Mouse (Mus musculus) neural tube, embryonic 14.5 days (tissue): ENCODE data around the gene Dlg1. TPM values are rescaled to one million over a fixed set of nuclear protein-coding genes. Genes with fewer than 3 reads are reported as not detected.

Experiments
- ATAC-seq: fragments of 200-750 bp; cut with Nextera tagmentation; 2 replicates; pipeline ENCODE4 v1.8.0; 2017; ENCODE audit warnings: low read depth, mild to moderate bottlenecking, moderate TSS enrichment, moderate library complexity
- H3K27ac ChIP-seq: fragments of 300-500 bp; sonication (generic); 2 replicates; pipeline ENCODE4 v1.5.1; 2014; ENCODE audit warnings: low read depth, mild to moderate bottlenecking, control low read depth, low read length, moderate library complexity, mixed read lengths
- H3K27me3 ChIP-seq: fragments of 300-500 bp; sonication (generic); 2 replicates; pipeline ENCODE4 v1.6.1; 2014; ENCODE audit warnings: low read length; ENCODE audit not compliant: control insufficient read depth, insufficient read depth
- H3K36me3 ChIP-seq: fragments of 300-500 bp; sonication (generic); 2 replicates; pipeline ENCODE4 v1.6.1; 2014; ENCODE audit warnings: low read length, mixed read lengths; ENCODE audit not compliant: control insufficient read depth, insufficient read depth
- H3K4me1 ChIP-seq: fragments of 300-500 bp; sonication (generic); 2 replicates; pipeline ENCODE4 v1.6.1; 2014; ENCODE audit warnings: low read length; ENCODE audit not compliant: control insufficient read depth, insufficient read depth
- H3K4me2 ChIP-seq: fragments of 300-500 bp; sonication (generic); 2 replicates; pipeline ENCODE4 v1.6.1; 2014; ENCODE audit warnings: mild to moderate bottlenecking, low read depth, low read length, control low read depth
- H3K4me3 ChIP-seq: fragments of 300-500 bp; sonication (generic); 2 replicates; pipeline ENCODE4 v1.5.1; 2014; ENCODE audit warnings: low read depth, low read length, control low read depth, mixed read lengths
- H3K9ac ChIP-seq: fragments of 300-500 bp; sonication (generic); replicated peaks from 2 replicates; pipeline ENCODE4 v1.6.1; 2014; ENCODE audit warnings: low read depth, mild to moderate bottlenecking, control low read depth, low read length, mixed read lengths
- H3K9me3 ChIP-seq: fragments of 300-500 bp; sonication (generic); 2 replicates; pipeline ENCODE4 v1.6.1; 2016; ENCODE audit warnings: low read length; ENCODE audit not compliant: control insufficient read depth
- WGBS: fragments of 180-500 bp; shearing (Covaris S2); extraction: QIAGEN DNeasy Blood & Tissue Kit; methylation state at CpG from one replicate; pipeline ENCODE4 v1.1.7; 2014; 5-methylcytosine and 5-hydroxymethylcytosine counted together
- polyA plus RNA-seq: library from polyadenylated mRNA; unstranded; fragments of >200 nt; fragmentation: Nextera tagmentation; extraction: Ambion mirVana; gene quantifications from 2 replicates; pipeline ENCODE4 v1.2.1, GENCODE M21; 2014

Dlg1 gene
- polyA plus RNA-seq, 1 experiment from 2014 or later, result 16.7 TPM

- Histone ChIP-seq H3K9ac (no peak overlapping the region), H3K27me3 (no peaks in the 10 kb centered on the region), H3K4me3 (no peak overlapping the region), H3K9me3 (no peaks in the 10 kb centered on the region), H3K4me2 (no peak overlapping the region), H3K4me1 (no peaks in the 10 kb centered on the region), H3K36me3 (no peaks in the 10 kb centered on the region), H3K27ac (no peak overlapping the region)
- 31% methylated on average over 3 of the region's 3 CpGs for WGBS
- no peak for ATAC-seq
These were observed 74.5 kb downstream of the Dlg1 start for GRCm38 (mm10) chr16:31737761-31738160.

GRCm38 (mm10) chr16:31740271-31740670, 77.0 kb downstream of the Dlg1 start:
- Histone ChIP-seq H3K9me3 (no peaks in the 10 kb centered on the region; the same call in 1 of the 2 replicates), H3K4me1 (no peaks in the 10 kb centered on the region)

GRCm38 (mm10) chr16:31740704-31741103, 77.5 kb downstream of the Dlg1 start:
- H3K27me3 ChIP-seq, result no peaks in the 10 kb centered on the region
- H3K4me3 ChIP-seq, result no peak overlapping the region
- ATAC-seq, result no peak
- WGBS, result 76% methylated on average over 5 of the region's 5 CpGs
- no peaks in the 10 kb centered on the region for H3K36me3 ChIP-seq
- H3K9ac ChIP-seq, result no peak overlapping the region
- H3K4me2 ChIP-seq, result no peak overlapping the region
- H3K9me3 ChIP-seq, result no peaks in the 10 kb centered on the region; the same call in 1 of the 2 replicates
- H3K4me1 ChIP-seq, result no peaks in the 10 kb centered on the region
- H3K27ac ChIP-seq, result no peak overlapping the region

More at GRCm38 (mm10) chr16:31740271-31740670, 77.0 kb downstream of the Dlg1 start:
- no peaks in the 10 kb centered on the region for H3K36me3 ChIP-seq
- no peak overlapping the region for H3K4me2 ChIP-seq
- no peak for ATAC-seq
- H3K4me3 ChIP-seq, result no peak overlapping the region
- 63% methylated on average over 8 of the region's 8 CpGs for WGBS
- no peak overlapping the region for H3K27ac ChIP-seq
- H3K27me3 ChIP-seq, result no peaks in the 10 kb centered on the region
- no peak overlapping the region for H3K9ac ChIP-seq

GRCm38 (mm10) chr16:31750526-31750925, 87.3 kb downstream of the Dlg1 start:
- no peak overlapping the region for H3K4me3 ChIP-seq
- no peak overlapping the region for H3K4me2 ChIP-seq
- H3K36me3 ChIP-seq, result no peaks in the 10 kb centered on the region
- no peaks in the 10 kb centered on the region for H3K4me1 ChIP-seq
- H3K27ac ChIP-seq, result no peak overlapping the region
- H3K9ac ChIP-seq, result no peak overlapping the region
- H3K27me3 ChIP-seq, result no peaks in the 10 kb centered on the region
- H3K9me3 ChIP-seq, result no peaks in the 10 kb centered on the region
- no peak for ATAC-seq
- 90% methylated on average over 1 of the region's 1 CpGs for WGBS

GRCm38 (mm10) chr16:31754172-31755025, 91.2 kb downstream of the Dlg1 start:
- no peaks in the 10 kb centered on the region for H3K4me1 ChIP-seq
- H3K27ac ChIP-seq, result peak overlapping the region; percentile 1; the same call in 1 of the 2 replicates
- H3K4me2 ChIP-seq, result no peak overlapping the region
- 0 out of 2 replicates have a peak overlapping the region, but pooled peaks have one; percentile 17 for H3K9ac ChIP-seq
- H3K36me3 ChIP-seq, result no peaks in the 10 kb centered on the region
- WGBS, result 66% methylated on average over 19 of the region's 19 CpGs
- H3K4me3 ChIP-seq, result no peak overlapping the region
- no peaks in the 10 kb centered on the region for H3K27me3 ChIP-seq
- ATAC-seq, result no peak
- H3K9me3 ChIP-seq, result no peaks in the 10 kb centered on the region

- Histone ChIP-seq H3K4me3 (no peak overlapping the region), H3K36me3 (no peaks in the 10 kb centered on the region), H3K27ac (peak overlapping the region; percentile 1; the same call in 1 of the 2 replicates), H3K9me3 (no peaks in the 10 kb centered on the region), H3K4me2 (no peak overlapping the region), H3K4me1 (no peaks in the 10 kb centered on the region), H3K27me3 (no peaks in the 10 kb centered on the region), H3K9ac (no peak overlapping the region)
- WGBS, result 87% methylated on average over 1 of the region's 1 CpGs
- ATAC-seq, result no peak
These were observed 91.8 kb downstream of the Dlg1 start for GRCm38 (mm10) chr16:31755053-31755452.

GRCm38 (mm10) chr16:31756436-31756835, 93.2 kb downstream of the Dlg1 start:
- no peaks in the 10 kb centered on the region for H3K27me3 ChIP-seq
- no peak overlapping the region for H3K27ac ChIP-seq
- H3K4me2 ChIP-seq, result no peak overlapping the region
- no peaks in the 10 kb centered on the region for H3K9me3 ChIP-seq
- H3K9ac ChIP-seq, result no peak overlapping the region
- no peaks in the 10 kb centered on the region for H3K36me3 ChIP-seq
- no peak for ATAC-seq
- H3K4me3 ChIP-seq, result no peak overlapping the region
- 84% methylated on average over 5 of the region's 5 CpGs for WGBS
- no peaks in the 10 kb centered on the region for H3K4me1 ChIP-seq

GRCm38 (mm10) chr16:31757606-31758005, 94.4 kb downstream of the Dlg1 start:
- Histone ChIP-seq H3K9me3 (no peaks in the 10 kb centered on the region), H3K27ac (no peak overlapping the region), H3K36me3 (no peaks in the 10 kb centered on the region), H3K4me1 (no peaks in the 10 kb centered on the region), H3K9ac (no peak overlapping the region), H3K27me3 (no peaks in the 10 kb centered on the region), H3K4me2 (no peak overlapping the region), H3K4me3 (no peak overlapping the region)
- no peak for ATAC-seq
- 88% methylated on average over 1 of the region's 1 CpGs for WGBS

GRCm38 (mm10) chr16:31759416-31759815, 96.2 kb downstream of the Dlg1 start:
- Histone ChIP-seq H3K9me3 (no peaks in the 10 kb centered on the region), H3K4me3 (no peak overlapping the region), H3K27ac (no peak overlapping the region), H3K4me2 (no peak overlapping the region), H3K36me3 (no peaks in the 10 kb centered on the region), H3K4me1 (no peaks in the 10 kb centered on the region), H3K27me3 (no peaks in the 10 kb centered on the region), H3K9ac (no peak overlapping the region)
- ATAC-seq, result no peak
- 84% methylated on average over 6 of the region's 6 CpGs for WGBS
